Mouse (Mus musculus) CH12.LX (cell line): ENCODE results near the gene Lgals8. TPM values are rescaled to one million over a fixed set of nuclear protein-coding genes. Genes with fewer than 3 reads are reported as not detected.
"Not testable (repeated sequence)": the region's sequence is repeated elsewhere in the genome, so short reads cannot be mapped to it uniquely, and the experiment has no call there.

Experiments
- DNase-seq: peaks from one replicate; pipeline ENCODE4 v3.0.0-alpha.2; 2013; ENCODE audit errors: extremely low read depth
- H3K27ac ChIP-seq: 2 replicates; pipeline ENCODE4 v1.5.1; 2012; ENCODE audit warnings: low read depth, mild to moderate bottlenecking, control low read depth, moderate library complexity; ENCODE audit not compliant: insufficient read depth
- H3K27me3 ChIP-seq: replicated peaks from 2 replicates; pipeline ENCODE3; 2012; ENCODE audit warnings: inconsistent platforms
- H3K36me3 ChIP-seq, 2 experiments: replicated peaks in 1 of 2; 2 replicates each; pipeline versions ENCODE3 to v1.6.1; 2012; ENCODE audit warnings: inconsistent platforms in 1 of 2, low read length in 1 of 2, mild to moderate bottlenecking in 1 of 2, mixed read lengths in 1 of 2, moderate library complexity in 1 of 2; ENCODE audit not compliant: control insufficient read depth in 1 of 2, insufficient read depth in 1 of 2
- H3K4me1 ChIP-seq, 2 experiments: 2 replicates each; pipeline ENCODE4 v1.6.1; 2012; ENCODE audit warnings: inconsistent platforms in 1 of 2, moderate library complexity in 1 of 2; ENCODE audit not compliant: insufficient read depth in 2 of 2, control insufficient read depth in 1 of 2
- H3K4me2 ChIP-seq: 2 replicates; pipeline ENCODE4 v1.6.1; 2012; ENCODE audit warnings: low read depth, mild to moderate bottlenecking, control low read depth; ENCODE audit not compliant: poor library complexity, insufficient read depth, severe bottlenecking
- H3K4me3 ChIP-seq, 3 experiments: fragments of 150-350 bp in 1 of 3; sonication (generic) in 1 of 3; replicated peaks in 1 of 3; 2 replicates each; pipeline versions ENCODE3 to v1.5.1; 2011 to 2012; ENCODE audit warnings: low read depth in 2 of 3, low read length in 2 of 3, mild to moderate bottlenecking in 2 of 3, moderate library complexity in 2 of 3, control low read depth in 1 of 3, improper control_type of control experiment in 1 of 3, inconsistent platforms in 1 of 3, mixed read lengths in 1 of 3; ENCODE audit not compliant: poor library complexity in 1 of 3
- H3K79me2 ChIP-seq: replicated peaks from 2 replicates; pipeline ENCODE4 v1.6.1; 2012; ENCODE audit warnings: mild to moderate bottlenecking, moderate library complexity; ENCODE audit not compliant: control insufficient read depth, poor library complexity, insufficient read depth, severe bottlenecking; ENCODE audit errors: extremely low read depth
- H3K9ac ChIP-seq: 2 replicates; pipeline ENCODE4 v1.6.1; 2012; ENCODE audit warnings: low read depth, mild to moderate bottlenecking, control low read depth, moderate library complexity; ENCODE audit not compliant: insufficient read depth
- H3K9me3 ChIP-seq: replicated peaks from 2 replicates; pipeline ENCODE3; 2012; ENCODE audit warnings: low read length, inconsistent platforms, mixed read lengths
- BHLHE40 ChIP-seq: IDR thresholded peaks from 2 replicates; pipeline ENCODE4 v1.6.1; 2011; ENCODE audit warnings: mild to moderate bottlenecking, low read depth, low read length, improper control_type of control experiment
- CHD2 ChIP-seq: IDR thresholded peaks from 2 replicates; pipeline ENCODE4 v1.6.1; 2011; ENCODE audit warnings: low read length, improper control_type of control experiment
- ETS1 ChIP-seq: conservative IDR thresholded peaks from 2 replicates; pipeline ENCODE4 v1.6.1; 2012; ENCODE audit warnings: low read depth, mild to moderate bottlenecking, inconsistent platforms, low read length, improper control_type of control experiment, moderate library complexity
- MAFK ChIP-seq: IDR thresholded peaks from 2 replicates; pipeline ENCODE4 v1.6.1; 2011; ENCODE audit warnings: low read length, improper control_type of control experiment; ENCODE audit not compliant: insufficient replicate concordance
- MAX ChIP-seq: IDR thresholded peaks from 2 replicates; pipeline ENCODE4 v1.6.1; 2011; ENCODE audit warnings: low read length, improper control_type of control experiment
- MXI1 ChIP-seq: IDR thresholded peaks from 2 replicates; pipeline ENCODE4 v1.6.1; 2011; ENCODE audit warnings: mild to moderate bottlenecking, low read depth, low read length, improper control_type of control experiment
- NELFE ChIP-seq: IDR thresholded peaks from 2 replicates; pipeline ENCODE4 v1.6.1; 2011; ENCODE audit warnings: low read depth, low read length, improper control_type of control experiment
- ZNF384 ChIP-seq: IDR thresholded peaks from 2 replicates; pipeline ENCODE4 v1.6.1; 2012; ENCODE audit warnings: low read depth, low read length, improper control_type of control experiment, inconsistent platforms
- dilution Hi-C: fragments of 300-500 bp; cut with MboI; formaldehyde crosslinking; loops from 2 replicates; pipeline ENCODE4 v1.14.3; 2020; ENCODE audit warnings: low sequenced_read_pairs; ENCODE audit not compliant: extremely low pct_unique_long_range_greater_than_20kb, extremely low pct_ligation_motif_present
- in situ Hi-C: fragments of 300-500 bp; cut with MboI; formaldehyde crosslinking; loops from 3 replicates; pipeline ENCODE4 v1.14.3; 2019; ENCODE audit warnings: low sequenced_read_pairs, low pct_ligation_motif_present, low pct_unique_long_range_greater_than_20kb, mixed read lengths
- polyA plus RNA-seq: library from polyadenylated mRNA; unstranded; fragments of >175 nt; gene quantifications from 2 replicates; pipeline ENCODE4 v1.2.1, GENCODE M21; 2012; ENCODE audit warnings: low read depth; ENCODE audit not compliant: insufficient read length
- total RNA-seq, 2 experiments: library from RNA; depleted of rRNA; stranded (reverse); fragments of 300-350 nt in 1 of 2; fragments of >200 nt in 1 of 2; gene quantifications; 2 replicates each; pipeline ENCODE4 v1.2.3; 2012 to 2014

Lgals8 gene
- total and polyA plus RNA-seq, 3 experiments, result 15.8 to 23.5 (median 18.4) TPM

GRCm38 (mm10) chr13:12468488-12468887, 3.7 kb upstream of the Lgals8 start:
- Histone ChIP-seq H3K9me3 (no peaks in the 10 kb centered on the region), H3K4me1 (peaks cover 0 to 25% of the 10 kb centered on the region in 2 experiments; a peak in 2 of 4 replicates), H3K36me3 (no peaks in the 10 kb centered on the region), H3K9ac (no peak overlapping the region), H3K4me2 (no peak overlapping the region), H3K27ac (no peak overlapping the region), H3K27me3 (no peaks in the 10 kb centered on the region), H3K4me3 (no peak overlapping the region), H3K79me2 (no peaks in the 10 kb centered on the region)
- dilution Hi-C loops, result no loop called here
- 0 out of 2 replicates have a peak, but pooled peaks have one; percentile 14 for TF ChIP-seq ETS1
- no peak for TF ChIP-seq MAFK
- peak; percentile 59 for TF ChIP-seq BHLHE40
- TF ChIP-seq MXI1, result no peak
- TF ChIP-seq MAX, result no peak
- in situ Hi-C loops, result no loop called here
- peak; percentile 50 for DNase-seq

- H3K9me3 ChIP-seq, dilution Hi-C loops, H3K27ac ChIP-seq, H3K9ac ChIP-seq, H3K4me3 ChIP-seq, in situ Hi-C loops, H3K27me3 ChIP-seq, H3K4me2 ChIP-seq, H3K79me2 ChIP-seq, H3K36me3 ChIP-seq, DNase-seq: not testable (repeated sequence)
- peaks cover 8 to 40% of the 10 kb centered on the region in 2 experiments for H3K4me1 ChIP-seq
- peak; percentile 55 for TF ChIP-seq ZNF384
Observed at GRCm38 (mm10) chr13:12464159-12464558, 585 bp downstream of the Lgals8 start.

GRCm38 (mm10) chr13:12462623-12463022, 2.1 kb downstream of the Lgals8 start:
- Histone ChIP-seq H3K9me3 (no peaks in the 10 kb centered on the region), H3K27me3 (no peaks in the 10 kb centered on the region), H3K4me3 (no peak overlapping the region), H3K27ac (no peak overlapping the region), H3K4me2 (no peak overlapping the region), H3K9ac (no peak overlapping the region), H3K36me3 (peaks cover 10 to 17% of the 10 kb centered on the region in 2 experiments), H3K79me2 (0 out of 2 replicates have a peak, but pooled peaks cover 4% of the 10 kb centered on the region), H3K4me1 (peaks cover 8 to 33% of the 10 kb centered on the region in 2 experiments)
- TF ChIP-seq CHD2 (no peak), NELFE (no peak)
- in situ Hi-C loops (no loop called here), dilution Hi-C loops (no loop called here)
- DNase-seq, result no peak
